Mouse (Mus musculus): ENCODE results near the gene Jazf1. TPM values are rescaled to one million over a fixed set of nuclear protein-coding genes. Genes with fewer than 3 reads are reported as not detected.

Jazf1 gene
- polyA plus RNA-seq, 1 experiment from 2014 or later: 59.3 TPM

- WGBS: 91% methylated on average over 3 of the region's 3 CpGs
- no peak for ATAC-seq
Measured at GRCm38 (mm10) chr6:52844741-52845140, 223.7 kb downstream of the Jazf1 start.

DNA sequence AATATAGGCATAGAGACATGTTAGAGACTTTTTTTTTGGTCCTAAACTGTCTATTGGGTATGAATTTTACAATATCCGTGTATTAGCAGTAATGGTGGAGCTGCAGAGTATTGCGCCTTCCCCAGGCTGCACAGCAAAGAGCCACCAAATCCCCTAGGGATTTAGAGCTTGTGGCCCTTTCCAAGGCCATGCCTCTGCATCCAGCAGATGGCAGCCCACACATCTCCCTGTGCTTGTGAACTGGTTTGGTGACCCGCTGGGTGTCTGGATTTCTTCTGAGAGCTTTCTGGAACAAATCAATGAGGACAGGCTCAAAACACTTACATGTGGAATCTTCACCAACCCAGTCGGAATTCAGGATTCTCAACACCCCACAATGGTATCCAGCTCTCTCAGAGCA is 225.4 kb downstream of the Jazf1 start:
- WGBS: 71% methylated on average over 4 of the region's 4 CpGs
- H3K4me2 ChIP-seq (ENCODE audit: low read length): no peak overlapping the region
- H3K27ac ChIP-seq (ENCODE audit: low read length): no peak overlapping the region
- H3K9ac ChIP-seq (ENCODE audit: low read depth, low read length): no peak overlapping the region
- no peaks in the 10 kb centered on the region for H3K9me3 ChIP-seq (replicated peaks; ENCODE audit: control insufficient read depth, low read length, poor library complexity, severe bottlenecking)
- no peak overlapping the region for H3K4me3 ChIP-seq (ENCODE audit: low read depth, low read length)
- H3K27me3 ChIP-seq (ENCODE audit: control insufficient read depth, insufficient read depth, low read depth, low read length): no peaks in the 10 kb centered on the region
- ATAC-seq: no peak
- no peaks in the 10 kb centered on the region for H3K36me3 ChIP-seq (ENCODE audit: control insufficient read depth, insufficient read depth, low read length)
- peaks cover 18% of the 10 kb centered on the region for H3K4me1 ChIP-seq (ENCODE audit: control insufficient read depth, insufficient read depth, low read length)

More at GRCm38 (mm10) chr6:52844741-52845140, 223.7 kb downstream of the Jazf1 start:
- no peaks in the 10 kb centered on the region for H3K9me3 ChIP-seq (replicated peaks; ENCODE audit: control insufficient read depth, low read length, poor library complexity, severe bottlenecking)
- H3K36me3 ChIP-seq (ENCODE audit: control insufficient read depth, insufficient read depth, low read length): no peaks in the 10 kb centered on the region
- no peaks in the 10 kb centered on the region for H3K27me3 ChIP-seq (ENCODE audit: control insufficient read depth, insufficient read depth, low read depth, low read length)
- H3K4me3 ChIP-seq (ENCODE audit: low read depth, low read length): no peak overlapping the region
- no peak overlapping the region for H3K27ac ChIP-seq (ENCODE audit: low read length)
- no peak overlapping the region for H3K9ac ChIP-seq (ENCODE audit: low read depth, low read length)
- peaks cover 11% of the 10 kb centered on the region for H3K4me1 ChIP-seq (ENCODE audit: control insufficient read depth, insufficient read depth, low read length)
- no peak overlapping the region for H3K4me2 ChIP-seq (ENCODE audit: low read length)

DNA sequence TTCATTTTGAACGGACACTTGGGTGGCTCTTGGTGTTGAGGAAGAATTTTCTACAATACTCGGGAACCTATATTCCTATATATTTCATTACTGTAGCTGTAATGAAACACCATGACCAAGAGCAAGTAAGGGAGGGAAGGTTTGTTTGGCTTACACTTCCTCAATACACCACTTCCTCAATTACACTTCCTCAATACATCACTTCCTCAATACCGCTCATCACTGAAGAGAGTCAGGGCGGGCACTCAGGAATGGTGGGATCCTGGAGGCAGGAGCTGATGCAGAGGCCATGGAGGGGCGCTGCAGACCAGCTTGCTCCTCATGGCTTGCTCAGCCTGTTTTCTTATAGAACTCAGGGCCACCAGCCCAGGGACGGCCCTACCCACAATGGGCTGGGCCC is 225.8 kb downstream of the Jazf1 start:
- Histone ChIP-seq H3K4me1 (ENCODE audit: control insufficient read depth, insufficient read depth, low read length) (peaks cover 18% of the 10 kb centered on the region), H3K27ac (ENCODE audit: low read length) (no peak overlapping the region), H3K9ac (ENCODE audit: low read depth, low read length) (no peak overlapping the region), H3K36me3 (ENCODE audit: control insufficient read depth, insufficient read depth, low read length) (no peaks in the 10 kb centered on the region), H3K9me3 (replicated peaks; ENCODE audit: control insufficient read depth, low read length, poor library complexity, severe bottlenecking) (no peaks in the 10 kb centered on the region), H3K27me3 (ENCODE audit: control insufficient read depth, insufficient read depth, low read depth, low read length) (no peaks in the 10 kb centered on the region), H3K4me3 (ENCODE audit: low read depth, low read length) (no peak overlapping the region), H3K4me2 (ENCODE audit: low read length) (no peak overlapping the region)
- 85% methylated on average over 6 of the region's 6 CpGs for WGBS
- ATAC-seq: no peak

GRCm38 (mm10) chr6:52841611-52842010 is 226.8 kb downstream of the Jazf1 start:
- no peaks in the 10 kb centered on the region for H3K27me3 ChIP-seq (ENCODE audit: control insufficient read depth, insufficient read depth, low read depth, low read length)
- no peak overlapping the region for H3K4me2 ChIP-seq (ENCODE audit: low read length)
- no peak overlapping the region for H3K27ac ChIP-seq (ENCODE audit: low read length)
- ATAC-seq: no peak
- 83% methylated on average over 2 of the region's 2 CpGs for WGBS
- no peaks in the 10 kb centered on the region for H3K9me3 ChIP-seq (replicated peaks; ENCODE audit: control insufficient read depth, low read length, poor library complexity, severe bottlenecking)
- no peaks in the 10 kb centered on the region for H3K36me3 ChIP-seq (ENCODE audit: control insufficient read depth, insufficient read depth, low read length)
- peaks cover 18% of the 10 kb centered on the region for H3K4me1 ChIP-seq (ENCODE audit: control insufficient read depth, insufficient read depth, low read length)
- no peak overlapping the region for H3K4me3 ChIP-seq (ENCODE audit: low read depth, low read length)
- no peak overlapping the region for H3K9ac ChIP-seq (ENCODE audit: low read depth, low read length)

- WGBS: 18% methylated on average over 9 of the region's 9 CpGs
- no peak overlapping the region for H3K9ac ChIP-seq (ENCODE audit: low read depth, low read length)
- no peaks in the 10 kb centered on the region for H3K9me3 ChIP-seq (replicated peaks; ENCODE audit: control insufficient read depth, low read length, poor library complexity, severe bottlenecking)
- no peak overlapping the region for H3K27ac ChIP-seq (ENCODE audit: low read length)
- no peaks in the 10 kb centered on the region for H3K36me3 ChIP-seq (ENCODE audit: control insufficient read depth, insufficient read depth, low read length)
- H3K4me2 ChIP-seq (ENCODE audit: low read length): no peak overlapping the region
- ATAC-seq: no peak
- H3K4me1 ChIP-seq (ENCODE audit: control insufficient read depth, insufficient read depth, low read length): peaks cover 18% of the 10 kb centered on the region
- no peaks in the 10 kb centered on the region for H3K27me3 ChIP-seq (ENCODE audit: control insufficient read depth, insufficient read depth, low read depth, low read length)
- no peak overlapping the region for H3K4me3 ChIP-seq (ENCODE audit: low read depth, low read length)
Measured at GRCm38 (mm10) chr6:52840589-52841044, 227.8 kb downstream of the Jazf1 start.

DNA sequence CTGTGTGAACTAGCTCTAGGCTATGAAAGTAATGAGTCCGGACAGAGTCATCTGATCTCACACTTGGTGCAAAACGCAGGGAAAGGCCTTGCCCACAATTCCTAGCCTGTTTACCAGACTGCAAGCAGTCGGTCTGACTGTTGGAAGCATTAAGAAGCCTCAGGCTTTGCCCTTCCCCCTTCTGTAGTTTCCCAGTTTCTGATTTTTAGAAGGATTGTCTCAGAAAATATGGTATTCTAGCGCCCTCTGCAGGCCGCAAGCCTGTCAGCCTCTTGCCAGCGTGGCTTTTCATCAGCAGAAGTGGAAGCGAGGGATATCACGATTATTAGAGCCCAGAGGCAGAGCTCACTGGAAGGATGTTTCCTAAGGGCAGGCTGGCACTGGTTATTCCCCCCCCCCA is 229.7 kb downstream of the Jazf1 start:
- no peak overlapping the region for H3K9ac ChIP-seq (ENCODE audit: low read depth, low read length)
- ATAC-seq: peak; percentile 73; the same call in 1 of the 2 replicates
- 3% methylated on average over 8 of the region's 8 CpGs for WGBS
- H3K4me3 ChIP-seq (ENCODE audit: low read depth, low read length): no peak overlapping the region
- H3K27ac ChIP-seq (ENCODE audit: low read length): no peak overlapping the region
- no peak overlapping the region for H3K4me2 ChIP-seq (ENCODE audit: low read length)
- H3K4me1 ChIP-seq (ENCODE audit: control insufficient read depth, insufficient read depth, low read length): peaks cover 18% of the 10 kb centered on the region
- H3K9me3 ChIP-seq (replicated peaks; ENCODE audit: control insufficient read depth, low read length, poor library complexity, severe bottlenecking): no peaks in the 10 kb centered on the region
- no peaks in the 10 kb centered on the region for H3K27me3 ChIP-seq (ENCODE audit: control insufficient read depth, insufficient read depth, low read depth, low read length)
- no peaks in the 10 kb centered on the region for H3K36me3 ChIP-seq (ENCODE audit: control insufficient read depth, insufficient read depth, low read length)

GRCm38 (mm10) chr6:52837792-52838191 is 230.6 kb downstream of the Jazf1 start:
- Histone ChIP-seq H3K4me2 (ENCODE audit: low read length) (no peak overlapping the region), H3K9me3 (replicated peaks; ENCODE audit: control insufficient read depth, low read length, poor library complexity, severe bottlenecking) (no peaks in the 10 kb centered on the region), H3K9ac (ENCODE audit: low read depth, low read length) (no peak overlapping the region), H3K27ac (ENCODE audit: low read length) (no peak overlapping the region), H3K4me1 (ENCODE audit: control insufficient read depth, insufficient read depth, low read length) (peaks cover 18% of the 10 kb centered on the region), H3K27me3 (ENCODE audit: control insufficient read depth, insufficient read depth, low read depth, low read length) (no peaks in the 10 kb centered on the region), H3K4me3 (ENCODE audit: low read depth, low read length) (no peak overlapping the region), H3K36me3 (ENCODE audit: control insufficient read depth, insufficient read depth, low read length) (no peaks in the 10 kb centered on the region)
- no peak for ATAC-seq
- WGBS: 77% methylated on average over 4 of the region's 4 CpGs

- no peak for ATAC-seq
- 83% methylated on average over 15 of the region's 15 CpGs for WGBS
Measured at GRCm38 (mm10) chr6:52836201-52836950, 232.1 kb downstream of the Jazf1 start.

GRCm38 (mm10) chr6:52827752-52828277 is 240.6 kb downstream of the Jazf1 start:
- 93% methylated on average over 2 of the region's 2 CpGs for WGBS
- Histone ChIP-seq H3K27me3 (ENCODE audit: control insufficient read depth, insufficient read depth, low read depth, low read length) (no peaks in the 10 kb centered on the region), H3K4me1 (ENCODE audit: control insufficient read depth, insufficient read depth, low read length) (0 out of 2 replicates have a peak, but pooled peaks cover 2% of the 10 kb centered on the region), H3K9me3 (replicated peaks; ENCODE audit: control insufficient read depth, low read length, poor library complexity, severe bottlenecking) (no peaks in the 10 kb centered on the region), H3K27ac (ENCODE audit: low read length) (no peak overlapping the region), H3K4me2 (ENCODE audit: low read length) (no peak overlapping the region), H3K36me3 (ENCODE audit: control insufficient read depth, insufficient read depth, low read length) (no peaks in the 10 kb centered on the region), H3K4me3 (ENCODE audit: low read depth, low read length) (no peak overlapping the region), H3K9ac (ENCODE audit: low read depth, low read length) (no peak overlapping the region)
- no peak for ATAC-seq

More at GRCm38 (mm10) chr6:52836201-52836950, 232.1 kb downstream of the Jazf1 start:
- Histone ChIP-seq H3K4me1 (ENCODE audit: control insufficient read depth, insufficient read depth, low read length) (peaks cover 16% of the 10 kb centered on the region), H3K36me3 (ENCODE audit: control insufficient read depth, insufficient read depth, low read length) (no peaks in the 10 kb centered on the region), H3K27ac (ENCODE audit: low read length) (no peak overlapping the region), H3K9me3 (replicated peaks; ENCODE audit: control insufficient read depth, low read length, poor library complexity, severe bottlenecking) (no peaks in the 10 kb centered on the region), H3K4me3 (ENCODE audit: low read depth, low read length) (no peak overlapping the region), H3K9ac (ENCODE audit: low read depth, low read length) (no peak overlapping the region), H3K4me2 (ENCODE audit: low read length) (no peak overlapping the region), H3K27me3 (ENCODE audit: control insufficient read depth, insufficient read depth, low read depth, low read length) (no peaks in the 10 kb centered on the region)
